Mouse (Mus musculus): ENCODE measurements around the gene Boll. TPM values are rescaled to one million over a fixed set of nuclear protein-coding genes. Genes with fewer than 3 reads are reported as not detected.

Gene Boll
- total RNA-seq, 1 experiment from 2014 or later: 2.4 TPM

- ATAC-seq (ENCODE audit: extremely low read depth, insufficient number of reproducible peaks, low FRiP score, poor library complexity, severe bottlenecking): peak; percentile 22; the same call in 1 of the 2 replicates
Observed at GRCm38 (mm10) chr1:55212771-55213170, 150.5 kb downstream of the Boll start.

- ATAC-seq (ENCODE audit: extremely low read depth, insufficient number of reproducible peaks, low FRiP score, poor library complexity, severe bottlenecking): no peak
Observed at GRCm38 (mm10) chr1:55211081-55211480, 152.2 kb downstream of the Boll start.

- ATAC-seq (ENCODE audit: extremely low read depth, insufficient number of reproducible peaks, low FRiP score, poor library complexity, severe bottlenecking): peak; percentile 77
Observed at GRCm38 (mm10) chr1:55210202-55210965, 152.9 kb downstream of the Boll start.

- no peak for ATAC-seq (ENCODE audit: extremely low read depth, insufficient number of reproducible peaks, low FRiP score, poor library complexity, severe bottlenecking)
Observed at GRCm38 (mm10) chr1:55208500-55209140, 154.6 kb downstream of the Boll start.

- ATAC-seq (ENCODE audit: extremely low read depth, insufficient number of reproducible peaks, low FRiP score, poor library complexity, severe bottlenecking): no peak
Observed at GRCm38 (mm10) chr1:55207561-55207960, 155.7 kb downstream of the Boll start.

- no peak for ATAC-seq (ENCODE audit: extremely low read depth, insufficient number of reproducible peaks, low FRiP score, poor library complexity, severe bottlenecking)
Observed at GRCm38 (mm10) chr1:55205808-55206327, 157.4 kb downstream of the Boll start.

GRCm38 (mm10) chr1:55201850-55202752 lies 161.2 kb downstream of the Boll start:
- ATAC-seq (ENCODE audit: extremely low read depth, insufficient number of reproducible peaks, low FRiP score, poor library complexity, severe bottlenecking): no peak

- no peak for ATAC-seq (ENCODE audit: extremely low read depth, insufficient number of reproducible peaks, low FRiP score, poor library complexity, severe bottlenecking)
Observed at GRCm38 (mm10) chr1:55198719-55199118, 164.6 kb downstream of the Boll start.

Other genes starting within 250 kb of the Boll start
- 60.0 and 85.0 TPM in 2 replicates for gene Mob4, start 232.2 kb downstream of the Boll start, total RNA-seq (2017)
- gene Rftn2, start 136.7 kb downstream of the Boll start, total RNA-seq (2017): 14.1 and 18.4 TPM in 2 replicates
- gene Mars2, start 126.3 kb downstream of the Boll start, total RNA-seq (2017): 12.8 and 13.4 TPM in 2 replicates
- 0.37 and 0.58 TPM in 2 replicates for gene Plcl1, start 42.5 kb upstream of the Boll start, total RNA-seq (2017)